Comparison of ENCODE assay signal across 9 mouse cellular contexts in genomic region chr7:145198223-145198714, GRCm38 (mm10). TPM values are rescaled to one million over a fixed set of nuclear protein-coding genes. Genes with fewer than 3 reads are reported as not detected.
DNase-seq lines count a peak whose midpoint lies in the region; ATAC-seq lines count a peak whose summit lies in the region.
"Had no signal": no experiment of that assay in that cellular context is flagged by ENCODE, and none has a peak within 500 bp of the region (broad histone marks: within the 10 kb centered on the region; RNA-seq: fewer than 3 reads in every experiment).

No protein-coding gene starts in this region.

- H3K4me1 ChIP-seq in limb, embryonic 12.5 days (replicated peaks): peaks cover 41% of the 10 kb centered on the region

- H3K27ac ChIP-seq in limb, embryonic 12.5 days: peak overlapping the region; percentile 57

- H3K4me3 ChIP-seq in limb, embryonic 12.5 days (replicated peaks): no peak overlapping the region

- peaks cover 5% of the 10 kb centered on the region for H3K9me3 ChIP-seq in limb, embryonic 12.5 days

- H3K27me3 ChIP-seq in limb, embryonic 12.5 days: no peaks in the 10 kb centered on the region

- 0 out of 2 replicates have a peak overlapping the region, but pooled peaks have one; percentile 9 for H3K9ac ChIP-seq in limb, embryonic 12.5 days (replicated peaks)

- no peaks in the 10 kb centered on the region for H3K36me3 ChIP-seq in limb, embryonic 12.5 days

- H3K4me2 ChIP-seq in limb, embryonic 12.5 days: no peak overlapping the region

- peak; percentile 73 for DNase-seq in layer of hippocampus, adult 11-12 months (ENCODE audit: low spot score)
- DNase-seq in layer of hippocampus, postnatal 25 days (ENCODE audit: extremely low spot score in 1 of 2, low spot score in 1 of 2): no peak
- peak; percentile 32 to 56 for DNase-seq in adrenal gland, postnatal 36 days
- peak; percentile 76 for DNase-seq in heart, adult 8-10 months (ENCODE audit: low spot score)
- no peak for DNase-seq in thymus, postnatal 25 days
- DNase-seq in spleen, postnatal 10 days (ENCODE audit: low spot score in 2 of 2): no peak
- DNase-seq in cerebellum, postnatal 36 days: no peak

- peak; percentile 21; the same call in 1 of the 2 replicates for ATAC-seq in limb, embryonic 12.5 days (ENCODE audit: insufficient number of reproducible peaks, insufficient read depth, low FRiP score, low TSS enrichment, low read depth)

- WGBS in limb, embryonic 12.5 days: 45% methylated on average over 4 of the region's 4 CpGs

RNA-seq across cellular contexts. Expression of gene 1810010D01Rik, which starts 9.7 kb away (rescaled TPM):
- 1 to 10 TPM in 1 of 2 experiments, under 1 TPM in 1; 0.44 to 1.5 TPM for total RNA-seq in layer of hippocampus, postnatal 25 days (2021)
- under 1 TPM in 1 of 2 experiments, not detected in 1; 0.66 TPM for total RNA-seq in adrenal gland, postnatal 36 days (2021)
- total RNA-seq in heart, adult 8-10 months (2022): 1 to 10 TPM in 1 of 4 experiments, not detected in 3; 1.1 TPM
- polyA plus RNA-seq in limb, embryonic 12.5 days (2016; fragmentation: Nextera tagmentation; extraction: Ambion mirVana): 0.41 TPM in 1 of 2 replicates, not detected in the other
- total RNA-seq: liver, adult 2 months had no signal

Comparison
In these comparisons a context has a peak if more than half of its experiments do, and no peak if none do; other contexts are left out.
1. DNase-seq: peak in layer of hippocampus, adult 11-12 months (single experiment), adrenal gland, postnatal 36 days (2 of 2) and heart, adult 8-10 months (single experiment); none in layer of hippocampus, postnatal 25 days (0 of 2), thymus, postnatal 25 days (single experiment), spleen, postnatal 10 days (0 of 2) and cerebellum, postnatal 36 days (0 of 2).